Mouse (Mus musculus) stomach, postnatal 0 days (tissue): ENCODE results near the gene Ifna15. TPM values are rescaled to one million over a fixed set of nuclear protein-coding genes. Genes with fewer than 3 reads are reported as not detected.

Experiments
- ATAC-seq: fragments of 200-750 bp; cut with Nextera tagmentation; 2 replicates; pipeline ENCODE4 v1.8.0; 2017; ENCODE audit not compliant: low FRiP score, low TSS enrichment
- DNase-seq: peaks from one replicate; pipeline ENCODE4 v3.0.0-alpha.2; 2016; ENCODE audit warnings: low spot score
- H3K27ac ChIP-seq: fragments of 300-500 bp; sonication (generic); replicated peaks from 2 replicates; pipeline ENCODE4 v1.5.1; 2014; ENCODE audit warnings: mild to moderate bottlenecking, control low read depth
- H3K27me3 ChIP-seq: fragments of 300-500 bp; sonication (generic); 2 replicates; pipeline ENCODE4 v1.6.1; 2014; ENCODE audit warnings: low read length; ENCODE audit not compliant: control insufficient read depth, insufficient read depth
- H3K36me3 ChIP-seq: fragments of 300-500 bp; sonication (generic); 2 replicates; pipeline ENCODE4 v1.6.1; 2014; ENCODE audit warnings: low read length, mixed read lengths; ENCODE audit not compliant: control insufficient read depth, insufficient read depth
- H3K4me1 ChIP-seq: fragments of 300-500 bp; sonication (generic); replicated peaks from 2 replicates; pipeline ENCODE4 v1.6.1; 2014; ENCODE audit warnings: antibody characterized with exemption; ENCODE audit not compliant: control insufficient read depth, insufficient read depth
- H3K4me2 ChIP-seq: fragments of 300-500 bp; sonication (generic); replicated peaks from 2 replicates; pipeline ENCODE4 v1.6.1; 2014; ENCODE audit warnings: low read depth, mild to moderate bottlenecking, control low read depth, moderate library complexity
- H3K4me3 ChIP-seq: fragments of 300-500 bp; sonication (generic); 2 replicates; pipeline ENCODE4 v1.5.1; 2014; ENCODE audit warnings: low read depth, low read length, control low read depth
- H3K9ac ChIP-seq: fragments of 300-500 bp; sonication (generic); 2 replicates; pipeline ENCODE4 v1.6.1; 2014; ENCODE audit warnings: mild to moderate bottlenecking, low read length, control low read depth, mixed read lengths
- H3K9me3 ChIP-seq: fragments of 300-500 bp; sonication (generic); 2 replicates; pipeline ENCODE4 v1.6.1; 2016; ENCODE audit warnings: low read length; ENCODE audit not compliant: control insufficient read depth
- CTCF ChIP-seq: IDR thresholded peaks from 2 replicates; pipeline ENCODE4 v1.5.1; 2016; ENCODE audit warnings: antibody characterized with exemption, low read depth, mild to moderate bottlenecking, moderate library complexity
- EP300 ChIP-seq: optimal IDR thresholded peaks from 2 replicates; pipeline ENCODE3; 2016; ENCODE audit warnings: antibody characterized with exemption
- WGBS: fragments of 180-500 bp; shearing (Covaris S2); extraction: QIAGEN DNeasy Blood & Tissue Kit; methylation state at CpG from one replicate; pipeline ENCODE4 v1.1.7; 2014; 5-methylcytosine and 5-hydroxymethylcytosine counted together
- polyA plus RNA-seq: library from polyadenylated mRNA; unstranded; fragments of >200 nt; fragmentation: Nextera tagmentation; extraction: Ambion mirVana; gene quantifications from 2 replicates; pipeline ENCODE4 v1.2.1, GENCODE M21; 2015

The Ifna15 gene
- polyA plus RNA-seq, 1 experiment from 2014 or later, result not detected

DNA sequence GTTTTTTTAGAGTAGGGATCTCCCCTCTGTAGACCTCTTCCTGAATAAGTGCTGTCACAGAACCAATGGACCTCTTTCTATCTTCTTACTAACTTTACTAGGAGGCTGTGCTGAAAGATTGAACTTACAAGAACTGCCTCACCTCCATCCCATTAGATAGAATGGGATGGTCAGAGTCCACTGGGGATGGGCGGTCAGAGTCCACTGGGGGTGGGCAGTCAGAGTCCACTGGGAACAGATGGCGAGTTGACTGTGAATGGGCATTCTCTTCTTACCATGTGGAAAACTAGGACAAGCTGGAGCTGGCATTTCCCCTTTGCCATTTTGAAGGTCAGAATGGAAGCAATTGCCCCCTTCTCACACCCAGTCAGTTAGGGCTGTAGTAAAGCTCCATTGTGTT, 24.5 kb downstream of the Ifna15 start:
- H3K27ac ChIP-seq, result no peak overlapping the region

DNA sequence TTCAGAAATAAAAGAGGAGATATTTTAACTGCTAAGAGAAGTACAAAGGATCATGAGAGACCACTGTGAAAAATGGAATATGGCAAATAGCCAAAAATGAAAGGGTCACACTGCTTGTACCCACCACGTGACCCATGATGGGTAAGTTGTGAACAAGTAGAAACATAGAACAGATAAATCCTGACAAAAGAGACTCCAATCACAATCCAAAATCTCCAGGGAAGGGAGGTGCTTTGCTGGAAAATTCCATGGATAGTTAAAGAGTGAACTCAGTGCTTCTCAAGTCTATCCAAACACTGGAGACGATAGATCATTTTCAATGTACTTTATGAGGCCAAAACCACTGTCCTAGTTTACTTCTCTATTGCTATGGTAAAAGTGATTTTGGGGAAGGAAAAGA, 27.2 kb downstream of the Ifna15 start:
- no peak overlapping the region for H3K4me2 ChIP-seq
- TF ChIP-seq CTCF, result no peak
- H3K9me3 ChIP-seq, result no peaks in the 10 kb centered on the region
- H3K27me3 ChIP-seq, result no peaks in the 10 kb centered on the region
- no peak overlapping the region for H3K4me3 ChIP-seq
- DNase-seq (no peak), ATAC-seq (no peak)
- H3K36me3 ChIP-seq, result no peaks in the 10 kb centered on the region
- WGBS, result 52% methylated on average over 2 of the region's 2 CpGs
- H3K9ac ChIP-seq, result no peak overlapping the region
- H3K27ac ChIP-seq, result no peak overlapping the region
- H3K4me1 ChIP-seq, result no peaks in the 10 kb centered on the region

More for the DNA sequence above, 24.5 kb downstream of the Ifna15 start:
- DNase-seq (no peak), ATAC-seq (no peak)
- H3K27me3 ChIP-seq, result no peaks in the 10 kb centered on the region
- 97% methylated on average over 2 of the region's 2 CpGs for WGBS
- 0 out of 2 replicates have a peak, but pooled peaks cover 2% of the 10 kb centered on the region for H3K4me1 ChIP-seq
- H3K4me2 ChIP-seq, result no peak overlapping the region
- H3K4me3 ChIP-seq, result no peak overlapping the region
- TF ChIP-seq CTCF (no peak), EP300 (no peak)
- H3K9me3 ChIP-seq, result no peaks in the 10 kb centered on the region
- H3K9ac ChIP-seq, result no peak overlapping the region
- no peaks in the 10 kb centered on the region for H3K36me3 ChIP-seq

DNA sequence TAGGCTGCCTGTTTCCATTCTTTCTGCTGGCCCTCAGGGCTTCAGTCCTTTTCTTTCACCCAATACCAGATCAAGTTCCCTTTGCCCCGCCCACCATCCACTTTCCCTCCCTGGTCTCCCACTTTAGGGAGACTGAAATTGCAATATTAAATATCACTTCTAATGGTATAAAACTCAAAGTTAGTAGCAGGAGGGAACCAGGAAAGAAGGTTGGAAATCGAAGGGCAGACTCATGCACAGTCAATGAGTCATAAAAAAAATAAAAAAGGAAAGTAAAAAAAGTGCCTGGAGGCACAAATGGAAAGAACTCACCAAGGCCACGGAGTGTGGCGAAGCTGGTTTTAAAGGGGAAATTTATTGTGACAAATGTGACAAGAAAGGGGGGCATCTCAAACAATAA, 27.8 kb downstream of the Ifna15 start:
- H3K4me1 ChIP-seq, result no peaks in the 10 kb centered on the region
- no peaks in the 10 kb centered on the region for H3K36me3 ChIP-seq
- TF ChIP-seq EP300 (no peak), CTCF (no peak)
- H3K27ac ChIP-seq, result no peak overlapping the region
- H3K9me3 ChIP-seq, result no peaks in the 10 kb centered on the region
- no peak overlapping the region for H3K4me2 ChIP-seq
- ATAC-seq, result no peak
- no peak overlapping the region for H3K9ac ChIP-seq
- 59% methylated on average over 4 of the region's 4 CpGs for WGBS
- DNase-seq, result no peak
- no peak overlapping the region for H3K4me3 ChIP-seq
- no peaks in the 10 kb centered on the region for H3K27me3 ChIP-seq

DNA sequence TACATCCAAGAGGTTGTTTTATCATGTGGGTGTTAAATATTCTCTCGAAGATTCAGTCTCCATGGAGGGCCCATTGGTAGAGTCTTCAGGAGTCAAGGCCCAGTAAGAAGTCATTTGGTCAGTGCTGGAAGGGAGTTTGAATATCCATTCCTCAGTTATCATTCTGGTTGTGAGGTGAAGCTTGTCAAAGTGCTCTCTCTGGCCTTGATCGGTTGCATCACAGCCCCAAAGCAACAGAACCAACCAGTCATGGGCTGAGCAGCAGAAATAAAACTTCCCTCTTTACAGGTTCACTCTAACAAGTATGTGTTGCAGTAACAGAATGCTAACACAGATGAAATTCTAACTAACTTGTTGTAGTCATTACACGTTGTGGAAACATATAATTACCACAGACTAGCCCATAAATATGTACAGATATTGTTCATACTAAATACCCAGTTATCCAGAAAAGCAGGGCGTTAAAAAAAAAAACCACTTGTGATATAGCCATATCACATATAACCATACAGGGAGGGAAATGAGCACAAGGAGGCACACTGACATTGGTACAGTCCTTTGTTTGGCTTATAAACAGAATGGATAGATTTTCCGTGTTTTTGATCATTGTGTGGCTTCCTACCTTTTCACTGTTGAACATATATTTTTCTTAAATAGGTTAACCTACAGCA, 31.5 kb downstream of the Ifna15 start:
- no peak overlapping the region for H3K9ac ChIP-seq
- H3K36me3 ChIP-seq, result no peaks in the 10 kb centered on the region
- 82% methylated on average over 5 of the region's 5 CpGs for WGBS
- no peak overlapping the region for H3K27ac ChIP-seq
- no peak for TF ChIP-seq EP300
- TF ChIP-seq CTCF, result no peak
- DNase-seq, result no peak
- no peaks in the 10 kb centered on the region for H3K9me3 ChIP-seq
- no peak overlapping the region for H3K4me3 ChIP-seq
- H3K4me2 ChIP-seq, result no peak overlapping the region
- no peaks in the 10 kb centered on the region for H3K4me1 ChIP-seq
- ATAC-seq, result no peak
- H3K27me3 ChIP-seq, result no peaks in the 10 kb centered on the region

DNA sequence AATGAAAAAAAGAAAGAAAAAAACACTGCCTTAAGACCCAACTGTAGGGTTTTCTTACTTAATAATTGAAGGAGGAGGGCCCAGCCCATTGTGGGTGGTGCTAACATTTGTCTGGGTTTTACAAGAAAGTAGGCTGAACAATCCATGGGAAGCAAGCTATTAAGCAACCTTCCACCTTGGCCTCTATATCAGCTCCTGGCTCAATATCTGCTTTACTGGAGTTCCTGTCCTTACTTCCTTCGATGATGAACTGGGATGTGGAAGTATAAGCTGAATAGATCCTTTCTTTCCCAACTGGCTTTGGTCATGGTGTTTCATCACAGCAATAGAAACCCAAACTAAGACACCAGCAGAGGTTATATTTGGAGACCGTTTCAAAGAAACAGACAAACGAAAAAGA, 32.7 kb downstream of the Ifna15 start:
- no peak overlapping the region for H3K9ac ChIP-seq
- 71% methylated on average over 3 of the region's 3 CpGs for WGBS
- H3K36me3 ChIP-seq, result no peaks in the 10 kb centered on the region
- ATAC-seq, result no peak
- no peak for DNase-seq
- no peak for TF ChIP-seq CTCF
- no peak for TF ChIP-seq EP300
- no peak overlapping the region for H3K4me2 ChIP-seq
- H3K4me3 ChIP-seq, result no peak overlapping the region
- H3K27me3 ChIP-seq, result no peaks in the 10 kb centered on the region
- no peak overlapping the region for H3K27ac ChIP-seq
- no peaks in the 10 kb centered on the region for H3K9me3 ChIP-seq
- H3K4me1 ChIP-seq, result no peaks in the 10 kb centered on the region

DNA sequence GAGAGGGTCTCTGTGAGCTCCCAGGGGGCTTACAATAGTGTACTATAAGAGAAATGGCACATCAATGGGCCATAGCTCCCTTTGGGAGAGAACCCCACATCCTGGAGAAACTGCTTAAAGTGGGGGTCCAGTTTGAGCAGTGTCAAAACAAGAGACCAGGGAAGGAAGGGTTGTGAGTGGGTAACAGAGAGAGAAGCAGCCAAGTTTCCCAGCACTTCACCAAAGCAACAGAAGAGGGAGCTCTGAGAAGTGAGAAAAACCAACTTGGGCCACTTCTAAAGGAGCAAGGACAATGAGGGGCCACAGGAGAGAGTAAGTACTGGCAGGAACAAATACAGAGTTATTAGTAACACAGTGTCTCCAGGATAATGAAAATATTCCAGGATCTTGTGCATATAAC, 34.8 kb downstream of the Ifna15 start:
- ATAC-seq (no peak), DNase-seq (no peak)
- Histone ChIP-seq H3K27ac (no peak overlapping the region), H3K36me3 (no peaks in the 10 kb centered on the region), H3K9me3 (no peaks in the 10 kb centered on the region), H3K4me1 (no peaks in the 10 kb centered on the region), H3K27me3 (no peaks in the 10 kb centered on the region), H3K9ac (no peak overlapping the region), H3K4me2 (no peak overlapping the region), H3K4me3 (no peak overlapping the region)
- TF ChIP-seq EP300 (no peak), CTCF (peak; percentile 67)
